Mouse (Mus musculus) liver, embryonic 14.5 days (tissue): ENCODE data around the gene Iqcn. TPM values are rescaled to one million over a fixed set of nuclear protein-coding genes. Genes with fewer than 3 reads are reported as not detected.

Source experiments
- ATAC-seq: fragments of 200-750 bp; cut with Nextera tagmentation; 2 replicates; pipeline ENCODE4 v1.8.0; 2017; ENCODE audit warnings: moderate number of reproducible peaks, mild to moderate bottlenecking, moderate library complexity; ENCODE audit not compliant: insufficient read depth
- DNase-seq, 3 experiments: peaks; one replicate each; pipeline ENCODE4 v3.0.0-alpha.2; 2012 to 2013; ENCODE audit warnings: low read depth in 3 of 3, low spot score in 3 of 3
- H3K27ac ChIP-seq: fragments of 300-500 bp; sonication (generic); 2 replicates; pipeline ENCODE4 v1.5.1; 2014; ENCODE audit warnings: moderate library complexity, mild to moderate bottlenecking, control low read depth, inconsistent platforms
- H3K27me3 ChIP-seq: fragments of 300-500 bp; sonication (generic); 2 replicates; pipeline ENCODE4 v1.6.1; 2014; ENCODE audit warnings: mild to moderate bottlenecking, low read length, moderate library complexity; ENCODE audit not compliant: control insufficient read depth, insufficient read depth
- H3K36me3 ChIP-seq: fragments of 300-500 bp; sonication (generic); replicated peaks from 2 replicates; pipeline ENCODE4 v1.6.1; 2014; ENCODE audit warnings: low read depth; ENCODE audit not compliant: control insufficient read depth, insufficient read depth
- H3K4me1 ChIP-seq, 2 experiments: fragments of 200-500 bp in 1 of 2; fragments of 300-500 bp in 1 of 2; sonication (generic) in 1 of 2; replicated peaks; 2 replicates each; pipeline ENCODE4 v1.6.1; 2012 to 2014; ENCODE audit warnings: antibody characterized with exemption in 1 of 2, inconsistent platforms in 1 of 2, low read length in 1 of 2; ENCODE audit not compliant: control insufficient read depth in 2 of 2, insufficient read depth in 2 of 2
- H3K4me2 ChIP-seq: fragments of 300-500 bp; sonication (generic); 2 replicates; pipeline ENCODE4 v1.6.1; 2014; ENCODE audit warnings: low read depth, mild to moderate bottlenecking, control low read depth, moderate library complexity
- H3K4me3 ChIP-seq, 2 experiments: fragments of 200-500 bp in 1 of 2; fragments of 300-500 bp in 1 of 2; sonication (generic) in 1 of 2; 2 replicates each; pipeline ENCODE4 v1.5.1; 2012 to 2014; ENCODE audit warnings: low read depth in 2 of 2, low read length in 2 of 2, mild to moderate bottlenecking in 2 of 2, control low read depth in 1 of 2, inconsistent platforms in 1 of 2, moderate library complexity in 1 of 2; ENCODE audit not compliant: insufficient read depth in 1 of 2
- H3K9ac ChIP-seq: fragments of 300-500 bp; sonication (generic); replicated peaks from 2 replicates; pipeline ENCODE4 v1.6.1; 2014; ENCODE audit warnings: mild to moderate bottlenecking, control low read depth, moderate library complexity
- H3K9me3 ChIP-seq: fragments of 300-500 bp; sonication (generic); 2 replicates; pipeline ENCODE4 v1.6.1; 2016; ENCODE audit warnings: low read length, mixed read lengths; ENCODE audit not compliant: control insufficient read depth
- CTCF ChIP-seq: IDR thresholded peaks from 2 replicates; pipeline ENCODE4 v1.5.1; 2016; ENCODE audit warnings: antibody characterized with exemption, low read depth, control low read depth
- EP300 ChIP-seq: IDR thresholded peaks from 2 replicates; pipeline ENCODE4 v1.6.1; 2016; ENCODE audit warnings: antibody characterized with exemption, low read depth
- WGBS: fragments of 180-500 bp; shearing (Covaris S2); extraction: QIAGEN DNeasy Blood & Tissue Kit; methylation state at CpG from one replicate; pipeline ENCODE4 v1.1.7; 2014; ENCODE audit not compliant: insufficient replicate concordance; 5-methylcytosine and 5-hydroxymethylcytosine counted together
- polyA plus RNA-seq, 2 experiments: library from polyadenylated mRNA; depleted of rRNA in 1 of 2; stranded (reverse) in 1 of 2; unstranded in 1 of 2; fragments of >200 nt; fragmentation: Nextera tagmentation in 1 of 2; extraction: Ambion mirVana in 1 of 2; gene quantifications; 2 replicates each; pipeline versions ENCODE4 v1.2.1 to v1.2.3; 2012 to 2014

Iqcn gene
- polyA plus RNA-seq, 2 experiments, result not detected

GRCm38 (mm10) chr8:70754871-70755660, 51.8 kb downstream of the Iqcn start:
- no peak for DNase-seq
- peak; percentile 28 for ATAC-seq
- Histone ChIP-seq H3K27ac (no peak overlapping the region), H3K4me2 (peak overlapping the region; percentile 83), H3K9me3 (no peaks in the 10 kb centered on the region), H3K4me3 (peak overlapping the region; percentile 52 to 66), H3K36me3 (no peaks in the 10 kb centered on the region; the same call in 1 of the 2 replicates), H3K27me3 (no peaks in the 10 kb centered on the region), H3K4me1 (peaks cover 11 to 27% of the 10 kb centered on the region in 2 experiments), H3K9ac (peak overlapping the region; percentile 72)
- TF ChIP-seq CTCF (no peak), EP300 (no peak)
- WGBS, result 14% methylated on average over 50 of the region's 50 CpGs

- Histone ChIP-seq H3K27ac (no peak overlapping the region), H3K9ac (no peak overlapping the region), H3K4me2 (peak overlapping the region; percentile 83), H3K36me3 (no peaks in the 10 kb centered on the region; the same call in 1 of the 2 replicates), H3K9me3 (no peaks in the 10 kb centered on the region), H3K4me1 (peaks cover 11 to 27% of the 10 kb centered on the region in 2 experiments), H3K27me3 (no peaks in the 10 kb centered on the region), H3K4me3 (peak overlapping the region in 1 of 2 experiments; percentile 52; a peak in 2 of 4 replicates)
- no peak for ATAC-seq
- no peak for TF ChIP-seq EP300
- no peak for TF ChIP-seq CTCF
- DNase-seq, result no peak
- 81% methylated on average over 24 of the region's 24 CpGs for WGBS
Measured at GRCm38 (mm10) chr8:70755661-70756475, 52.6 kb downstream of the Iqcn start.

GRCm38 (mm10) chr8:70756476-70757040, 53.3 kb downstream of the Iqcn start:
- Histone ChIP-seq H3K9me3 (no peaks in the 10 kb centered on the region), H3K36me3 (no peaks in the 10 kb centered on the region; the same call in 1 of the 2 replicates), H3K4me2 (no peak overlapping the region), H3K9ac (no peak overlapping the region), H3K4me1 (peaks cover 15 to 32% of the 10 kb centered on the region in 2 experiments), H3K4me3 (no peak overlapping the region), H3K27me3 (no peaks in the 10 kb centered on the region), H3K27ac (no peak overlapping the region)
- ATAC-seq (no peak), DNase-seq (no peak)
- WGBS, result 84% methylated on average over 6 of the region's 6 CpGs
- no peak for TF ChIP-seq CTCF
- no peak for TF ChIP-seq EP300

- H3K9me3 ChIP-seq, result no peaks in the 10 kb centered on the region
- ATAC-seq (no peak), DNase-seq (no peak)
- no peak overlapping the region for H3K4me2 ChIP-seq
- no peaks in the 10 kb centered on the region; the same call in 1 of the 2 replicates for H3K36me3 ChIP-seq
- TF ChIP-seq CTCF, result peak; percentile 77
- TF ChIP-seq EP300, result no peak
- no peaks in the 10 kb centered on the region for H3K27me3 ChIP-seq
- WGBS, result 71% methylated on average over 22 of the region's 22 CpGs
- no peak overlapping the region for H3K9ac ChIP-seq
- peaks cover 27 to 43% of the 10 kb centered on the region in 2 experiments for H3K4me1 ChIP-seq
- no peak overlapping the region for H3K27ac ChIP-seq
- no peak overlapping the region for H3K4me3 ChIP-seq
Measured at GRCm38 (mm10) chr8:70757523-70758307, 54.5 kb downstream of the Iqcn start.
